Mouse (Mus musculus) hindbrain, embryonic 16.5 days (tissue): ENCODE data around the gene Rps6ka3. TPM values are rescaled to one million over a fixed set of nuclear protein-coding genes. Genes with fewer than 3 reads are reported as not detected.

Experiments
- ATAC-seq: fragments of 200-750 bp; cut with Nextera tagmentation; 2 replicates; pipeline ENCODE4 v1.8.0; 2017; ENCODE audit warnings: moderate TSS enrichment, moderate library complexity
- H3K27ac ChIP-seq: fragments of 300-500 bp; sonication (generic); 2 replicates; pipeline ENCODE4 v1.5.1; 2014; ENCODE audit warnings: low read depth, mild to moderate bottlenecking, control low read depth, low read length, moderate library complexity
- H3K27me3 ChIP-seq: fragments of 300-500 bp; sonication (generic); replicated peaks from 2 replicates; pipeline ENCODE4 v1.6.1; 2014; ENCODE audit warnings: low read length; ENCODE audit not compliant: control insufficient read depth, insufficient read depth
- H3K36me3 ChIP-seq: fragments of 300-500 bp; sonication (generic); 2 replicates; pipeline ENCODE4 v1.6.1; 2014; ENCODE audit warnings: mild to moderate bottlenecking, low read length, moderate library complexity, mixed read lengths; ENCODE audit not compliant: control insufficient read depth, insufficient read depth
- H3K4me1 ChIP-seq: fragments of 300-500 bp; sonication (generic); 2 replicates; pipeline ENCODE4 v1.6.1; 2014; ENCODE audit warnings: low read depth, low read length; ENCODE audit not compliant: control insufficient read depth, insufficient read depth
- H3K4me2 ChIP-seq: fragments of 300-500 bp; sonication (generic); 2 replicates; pipeline ENCODE4 v1.6.1; 2014; ENCODE audit warnings: mild to moderate bottlenecking, low read length, control low read depth, moderate library complexity
- H3K4me3 ChIP-seq: fragments of 300-500 bp; sonication (generic); 2 replicates; pipeline ENCODE4 v1.5.1; 2014; ENCODE audit warnings: mild to moderate bottlenecking, low read length, control low read depth, moderate library complexity
- H3K9ac ChIP-seq: fragments of 300-500 bp; sonication (generic); 2 replicates; pipeline ENCODE4 v1.6.1; 2014; ENCODE audit warnings: low read depth, mild to moderate bottlenecking, control low read depth, low read length, moderate library complexity
- H3K9me3 ChIP-seq: fragments of 300-500 bp; sonication (generic); 2 replicates; pipeline ENCODE4 v1.6.1; 2014; ENCODE audit warnings: mild to moderate bottlenecking, low read length, moderate library complexity; ENCODE audit not compliant: control insufficient read depth
- WGBS: fragments of 180-500 bp; shearing (Covaris S2); extraction: QIAGEN DNeasy Blood & Tissue Kit; methylation state at CpG from one replicate; pipeline ENCODE4 v1.1.7; 2014; 5-methylcytosine and 5-hydroxymethylcytosine counted together
- polyA plus RNA-seq: library from polyadenylated mRNA; unstranded; fragments of >200 nt; fragmentation: Nextera tagmentation; extraction: Ambion mirVana; gene quantifications from 2 replicates; pipeline ENCODE4 v1.2.1, GENCODE M21; 2015

Gene Rps6ka3
- polyA plus RNA-seq, 1 experiment from 2014 or later, result 3.2 TPM

DNA sequence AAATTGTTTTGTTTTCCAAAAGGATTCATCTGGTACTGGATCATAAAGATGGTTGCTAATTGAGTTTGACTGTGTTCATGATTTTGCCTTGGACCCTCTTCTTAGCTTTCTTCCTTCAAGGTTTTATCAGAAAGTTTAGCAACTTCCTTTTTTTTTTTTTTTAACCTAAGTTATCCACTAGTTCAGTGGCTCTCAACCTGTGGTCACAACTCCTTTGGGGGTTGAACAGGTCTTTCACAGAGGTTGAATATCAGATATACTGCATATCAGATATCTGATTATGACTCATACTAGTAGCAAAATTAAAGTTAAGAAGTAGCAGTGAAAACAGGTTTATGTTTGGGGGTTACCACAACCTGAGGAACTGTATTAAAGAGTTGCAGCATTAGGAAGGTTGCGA, 85.8 kb downstream of the Rps6ka3 start:
- no peaks in the 10 kb centered on the region for H3K27me3 ChIP-seq
- no peaks in the 10 kb centered on the region for H3K36me3 ChIP-seq
- H3K4me1 ChIP-seq, result no peaks in the 10 kb centered on the region
- no peak overlapping the region for H3K27ac ChIP-seq
- H3K9me3 ChIP-seq, result no peaks in the 10 kb centered on the region
- H3K9ac ChIP-seq, result no peak overlapping the region
- H3K4me2 ChIP-seq, result no peak overlapping the region
- ATAC-seq, result no peak
- 100% methylated on average over 1 of the region's 1 CpGs for WGBS
- H3K4me3 ChIP-seq, result no peak overlapping the region

DNA sequence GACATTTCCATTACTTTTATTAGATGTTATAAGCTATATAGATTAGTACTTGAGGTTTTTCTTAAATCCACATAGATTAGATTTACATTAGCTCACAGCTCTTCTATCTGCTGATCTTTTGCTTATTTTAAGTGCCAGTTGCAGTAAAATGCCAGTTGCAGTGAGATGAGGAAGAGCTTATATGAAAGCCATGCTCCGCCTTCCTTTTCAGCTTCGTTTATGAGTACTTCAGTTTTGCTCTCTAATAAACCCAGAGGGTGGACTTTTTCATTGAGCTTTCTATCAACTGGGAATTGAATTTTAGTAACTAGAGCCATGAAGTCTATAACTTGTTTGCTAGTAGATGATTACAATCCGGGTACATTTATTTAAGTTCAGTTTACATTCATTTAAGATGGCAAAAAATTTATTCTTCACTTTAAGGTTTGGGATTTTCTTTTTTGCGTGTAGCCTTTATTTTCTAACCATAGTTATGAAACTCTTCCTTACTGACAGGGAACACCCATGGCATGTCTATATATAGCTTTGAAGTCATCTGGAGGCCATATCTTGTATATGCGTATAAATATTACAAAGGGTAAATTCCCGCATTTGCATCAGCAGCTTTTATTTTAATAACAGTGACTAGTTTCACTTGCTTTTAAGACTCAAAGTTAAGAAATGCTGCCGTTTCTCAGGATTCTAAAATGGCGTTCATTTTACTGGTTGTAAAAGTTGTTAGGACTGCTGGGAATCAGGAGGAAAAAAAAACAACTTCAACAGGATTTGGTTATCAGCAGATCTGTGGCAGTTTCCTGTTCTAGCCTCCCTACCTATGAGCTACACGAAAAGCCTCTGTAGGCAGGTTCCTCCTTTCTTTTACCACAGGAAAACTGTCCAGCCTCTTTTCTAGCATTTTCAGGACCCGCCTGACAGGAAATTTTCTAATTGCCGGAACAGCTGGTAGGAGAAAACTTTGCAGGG, 92.5 kb downstream of the Rps6ka3 start:
- no peaks in the 10 kb centered on the region for H3K27me3 ChIP-seq
- ATAC-seq, result no peak
- WGBS, result 85% methylated on average over 11 of the region's 11 CpGs

DNA sequence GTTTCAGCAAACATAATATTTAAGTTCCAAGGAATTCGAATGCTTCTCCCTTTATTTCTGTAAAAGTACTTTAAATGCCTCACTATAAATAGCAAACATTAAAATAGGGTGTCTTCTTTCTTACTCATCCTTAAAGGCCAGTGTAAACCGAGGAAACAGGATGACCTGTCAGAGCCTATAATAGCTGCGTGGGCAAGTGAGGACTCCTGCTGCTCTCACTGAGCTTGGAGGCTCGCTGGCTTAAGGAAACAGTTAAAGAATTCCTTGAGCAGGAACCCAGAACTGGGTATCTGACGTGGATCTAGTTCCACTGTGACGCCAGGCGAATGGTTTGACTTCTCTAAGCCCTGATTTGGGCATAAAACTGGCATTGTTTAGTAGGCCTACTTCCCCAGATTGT, 105.2 kb downstream of the Rps6ka3 start:
- Histone ChIP-seq H3K4me1 (no peaks in the 10 kb centered on the region), H3K4me2 (no peak overlapping the region), H3K9me3 (no peaks in the 10 kb centered on the region), H3K4me3 (no peak overlapping the region), H3K36me3 (no peaks in the 10 kb centered on the region), H3K27me3 (no peaks in the 10 kb centered on the region), H3K27ac (no peak overlapping the region), H3K9ac (no peak overlapping the region)
- ATAC-seq, result no peak
- WGBS, result 71% methylated on average over 7 of the region's 7 CpGs

More for the DNA sequence above, 92.5 kb downstream of the Rps6ka3 start:
- Histone ChIP-seq H3K9me3 (no peaks in the 10 kb centered on the region), H3K27ac (no peak overlapping the region), H3K9ac (no peak overlapping the region), H3K4me2 (no peak overlapping the region), H3K36me3 (no peaks in the 10 kb centered on the region), H3K4me3 (no peak overlapping the region), H3K4me1 (no peaks in the 10 kb centered on the region)

DNA sequence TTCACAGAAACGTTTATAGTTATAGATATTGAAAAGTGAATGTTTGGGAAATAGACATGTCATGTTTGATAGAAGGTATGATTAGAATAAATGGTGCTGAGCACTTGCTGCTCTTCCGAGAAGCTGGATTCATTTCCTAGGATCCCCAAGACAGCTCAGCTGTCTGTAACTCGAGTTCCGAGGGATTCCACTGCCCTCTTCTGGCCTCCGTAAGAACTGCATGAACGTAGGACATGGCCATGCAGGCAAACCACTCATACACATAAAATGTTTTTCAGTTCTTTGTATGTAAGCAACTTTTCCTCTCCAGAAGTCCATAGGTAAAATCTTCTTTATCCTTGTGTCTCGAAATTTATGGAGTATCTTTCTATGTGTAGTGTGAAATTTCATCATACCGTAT, 111.2 kb downstream of the Rps6ka3 start:
- H3K27me3 ChIP-seq, result no peaks in the 10 kb centered on the region
- no peak overlapping the region for H3K4me2 ChIP-seq
- WGBS, result 25% methylated on average over 8 of the region's 8 CpGs
- H3K9ac ChIP-seq, result no peak overlapping the region
- no peaks in the 10 kb centered on the region for H3K36me3 ChIP-seq
- ATAC-seq, result 0 out of 2 replicates have a peak, but pooled peaks have one; percentile 54
- no peak overlapping the region for H3K27ac ChIP-seq
- H3K4me3 ChIP-seq, result no peak overlapping the region
- H3K4me1 ChIP-seq, result no peaks in the 10 kb centered on the region
- no peaks in the 10 kb centered on the region for H3K9me3 ChIP-seq

DNA sequence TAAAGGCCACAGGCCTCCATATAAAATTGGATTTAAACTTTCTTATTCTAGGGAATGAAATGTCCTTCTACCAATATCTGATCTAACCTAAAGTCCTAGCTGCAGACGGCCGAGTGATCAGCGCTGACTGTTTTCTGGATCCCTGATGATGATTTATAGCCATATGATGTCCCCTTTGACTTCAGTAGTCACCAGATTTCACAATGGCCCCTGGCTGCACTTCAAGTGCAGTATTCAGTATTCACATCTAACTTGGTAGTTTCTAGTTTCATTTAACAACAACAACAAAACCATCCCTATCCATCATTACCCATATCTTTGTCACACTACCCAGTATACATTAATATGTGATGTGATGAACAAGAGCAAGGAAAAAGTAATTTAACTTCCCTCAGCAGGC, 154.4 kb downstream of the Rps6ka3 start:
- 85% methylated on average over 3 of the region's 3 CpGs for WGBS
- no peak for ATAC-seq

DNA sequence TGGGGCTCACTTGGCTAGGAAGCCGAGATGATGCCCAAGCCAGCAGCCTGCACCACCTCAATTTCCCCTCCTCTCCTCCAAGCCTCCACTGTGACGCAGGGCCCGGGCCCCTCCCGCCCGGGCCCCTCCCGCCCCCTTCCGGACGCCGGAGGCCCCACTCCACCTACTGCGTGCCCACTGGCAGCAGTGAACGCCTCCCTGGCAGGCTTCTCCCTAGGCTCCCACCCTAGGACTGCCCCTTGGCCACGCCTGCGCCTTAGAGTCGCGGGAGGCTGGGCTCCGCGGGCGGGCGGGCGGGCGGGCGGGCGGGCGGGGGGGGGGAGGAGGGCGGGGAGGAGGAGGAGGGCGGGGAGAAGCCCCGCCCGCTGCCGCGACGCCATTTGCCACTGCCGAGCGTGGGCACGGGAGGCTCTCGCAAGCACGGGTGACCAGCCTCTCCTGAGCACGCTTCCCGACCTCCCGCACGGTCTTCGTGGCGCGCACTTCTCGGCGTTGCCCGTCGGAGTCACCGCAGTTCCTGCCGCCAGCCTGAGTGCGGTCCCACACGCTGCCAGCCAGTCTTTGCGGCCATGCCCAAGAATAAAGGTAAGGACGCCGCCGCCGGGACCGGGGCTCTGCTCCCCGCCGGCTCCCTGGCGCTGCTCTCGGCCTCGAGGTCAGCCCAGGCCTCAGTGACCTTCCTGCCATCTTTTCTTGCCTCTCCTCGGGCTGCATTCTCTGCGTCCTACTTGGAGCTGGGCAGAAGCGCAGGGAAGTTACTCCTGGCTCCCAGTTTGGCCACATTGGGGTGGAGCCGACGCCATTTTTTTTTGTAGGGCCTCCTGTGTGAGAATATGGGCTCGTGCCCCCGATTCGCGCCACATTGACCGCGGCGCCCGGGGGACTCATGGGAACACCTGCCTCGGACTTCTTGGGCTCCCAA, 162.0 kb downstream of the Rps6ka3 start, which contains the start of gene Eif1ax:
Eif1ax (plus strand) TSS at position 348 of the 922 bp plus-strand sequence.
- Histone ChIP-seq H3K27me3 (no peaks in the 10 kb centered on the region), H3K9ac (peak within 1 kb of the TSS; percentile 73), H3K9me3 (no peaks in the 10 kb centered on the region), H3K27ac (peak within 1 kb of the TSS; percentile 83), H3K36me3 (no peaks in the 10 kb centered on the region), H3K4me3 (peak within 1 kb of the TSS; percentile 68), H3K4me1 (no peaks in the 10 kb centered on the region; the same call in 1 of the 2 replicates), H3K4me2 (peak within 1 kb of the TSS; percentile 52)
- WGBS, result 19% methylated on average over 33 of the region's 76 CpGs
- ATAC-seq, result peak; percentile 97

More for the DNA sequence above, 154.4 kb downstream of the Rps6ka3 start:
- Histone ChIP-seq H3K4me3 (no peak overlapping the region), H3K4me1 (no peaks in the 10 kb centered on the region), H3K27me3 (no peaks in the 10 kb centered on the region), H3K9ac (no peak overlapping the region), H3K9me3 (no peaks in the 10 kb centered on the region), H3K36me3 (no peaks in the 10 kb centered on the region), H3K27ac (no peak overlapping the region), H3K4me2 (no peak overlapping the region)

DNA sequence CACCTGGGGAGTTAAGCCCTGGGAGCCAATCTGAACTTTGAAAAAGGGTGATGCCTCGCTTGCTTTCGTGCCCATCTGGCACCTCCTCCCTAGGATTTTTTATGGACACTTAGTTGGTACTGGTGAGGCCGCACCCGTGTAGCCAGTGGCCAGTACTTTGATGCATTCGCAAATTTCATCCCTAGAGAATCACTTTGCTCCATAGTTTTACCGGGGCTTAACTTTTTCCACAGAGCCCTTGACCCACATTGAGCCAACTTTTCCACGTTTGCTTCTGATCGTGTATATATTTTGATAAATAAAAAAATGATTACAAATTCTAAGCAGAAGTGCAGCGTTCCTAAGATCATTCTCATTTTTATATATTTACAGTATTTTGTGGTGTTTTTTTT, 162.6 kb downstream of the Rps6ka3 start:
- 0 out of 2 replicates have a peak, but pooled peaks have one; percentile 2 for ATAC-seq
- peak overlapping the region; percentile 52 for H3K4me2 ChIP-seq

DNA sequence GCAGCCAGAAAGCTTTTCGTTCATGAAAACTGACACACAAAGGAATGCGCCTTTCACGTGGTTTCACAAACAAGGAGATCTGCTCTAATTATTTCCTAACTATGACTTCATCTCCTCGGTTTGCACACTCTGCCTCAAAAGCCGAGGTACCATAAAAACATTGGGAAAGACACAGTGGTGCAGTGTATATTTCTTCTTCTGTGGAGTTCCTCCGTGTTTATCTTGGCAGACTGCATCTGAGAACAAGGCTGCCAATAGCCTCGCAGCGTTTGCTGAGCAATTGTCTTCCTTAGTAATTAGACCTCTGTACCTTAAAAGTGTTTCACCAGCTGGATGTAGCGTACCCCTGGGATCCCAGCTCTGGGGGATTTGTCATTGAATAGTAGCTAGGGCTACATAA, 177.0 kb downstream of the Rps6ka3 start:
- no peak overlapping the region for H3K9ac ChIP-seq
- 72% methylated on average over 9 of the region's 9 CpGs for WGBS

More for the DNA sequence above, 162.6 kb downstream of the Rps6ka3 start:
- H3K4me1 ChIP-seq, result no peaks in the 10 kb centered on the region; the same call in 1 of the 2 replicates
- H3K36me3 ChIP-seq, result no peaks in the 10 kb centered on the region
- H3K4me3 ChIP-seq, result peak overlapping the region; percentile 68
- no peaks in the 10 kb centered on the region for H3K9me3 ChIP-seq
- WGBS, result 24% methylated on average over 9 of the region's 9 CpGs
- H3K27me3 ChIP-seq, result no peaks in the 10 kb centered on the region
- peak overlapping the region; percentile 83 for H3K27ac ChIP-seq
- H3K9ac ChIP-seq, result peak overlapping the region; percentile 73

DNA sequence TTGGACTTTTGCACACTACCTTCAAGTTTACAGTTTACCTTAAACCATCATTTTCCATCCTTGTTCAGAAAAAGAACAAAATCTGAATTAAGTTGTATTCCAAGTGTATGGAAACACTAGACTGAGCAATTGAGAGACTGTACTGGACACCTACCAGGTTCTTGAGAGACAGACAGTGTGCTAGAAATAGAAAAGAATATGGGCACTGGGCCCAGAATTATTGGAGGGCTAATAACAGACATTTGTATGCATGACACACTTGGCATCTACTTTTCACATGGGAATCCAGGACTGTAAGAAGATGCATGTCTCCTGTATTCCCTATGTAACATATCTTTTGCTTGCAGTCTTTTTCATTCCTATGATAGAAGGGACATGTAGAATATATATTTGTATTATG, 178.8 kb downstream of the Rps6ka3 start:
- no peak overlapping the region for H3K4me2 ChIP-seq
- H3K27ac ChIP-seq, result no peak overlapping the region
- H3K4me1 ChIP-seq, result no peaks in the 10 kb centered on the region
- no peaks in the 10 kb centered on the region for H3K27me3 ChIP-seq
- H3K9me3 ChIP-seq, result no peaks in the 10 kb centered on the region
- ATAC-seq, result no peak
- no peaks in the 10 kb centered on the region for H3K36me3 ChIP-seq
- no peak overlapping the region for H3K4me3 ChIP-seq
- H3K9ac ChIP-seq, result no peak overlapping the region

More for the DNA sequence above, 177.0 kb downstream of the Rps6ka3 start:
- Histone ChIP-seq H3K4me1 (no peaks in the 10 kb centered on the region), H3K36me3 (no peaks in the 10 kb centered on the region), H3K27me3 (no peaks in the 10 kb centered on the region), H3K4me2 (no peak overlapping the region), H3K27ac (no peak overlapping the region), H3K4me3 (no peak overlapping the region), H3K9me3 (no peaks in the 10 kb centered on the region)
- ATAC-seq, result no peak
